Mouse (Mus musculus) right cerebral cortex, adult 18-20 months (tissue): ENCODE results near the gene Megf11.
A peak's percentile ranks its signal among the peaks of the same experiment; 100 is the strongest.
"Not testable (repeated sequence)": the region's sequence is repeated elsewhere in the genome, so short reads cannot be mapped to it uniquely, and the experiment has no call there.

ENCODE experiments used
- DNase-seq: peaks from one replicate; pipeline ENCODE4 v3.0.0; 2022; ENCODE audit warnings: mixed read lengths

The Megf11 gene

GRCm38 (mm10) chr9:64654723-64655122, 269.3 kb downstream of the Megf11 start:
- DNase-seq, result no peak

GRCm38 (mm10) chr9:64656613-64657012, 271.2 kb downstream of the Megf11 start:
- no peak for DNase-seq

- no peak for DNase-seq
These were observed 274.8 kb downstream of the Megf11 start for GRCm38 (mm10) chr9:64660222-64660621.

GRCm38 (mm10) chr9:64664612-64665011, 279.2 kb downstream of the Megf11 start:
- no peak for DNase-seq

GRCm38 (mm10) chr9:64666549-64666948, 281.1 kb downstream of the Megf11 start:
- DNase-seq, result no peak

GRCm38 (mm10) chr9:64667513-64667912, 282.1 kb downstream of the Megf11 start:
- DNase-seq, result no peak

- DNase-seq, result no peak
These were observed 282.6 kb downstream of the Megf11 start for GRCm38 (mm10) chr9:64668001-64668400.

- not testable (repeated sequence) for DNase-seq
These were observed 286.2 kb downstream of the Megf11 start for GRCm38 (mm10) chr9:64671341-64672319.

- DNase-seq, result no peak
These were observed 301.9 kb downstream of the Megf11 start for GRCm38 (mm10) chr9:64687122-64688014.

GRCm38 (mm10) chr9:64688015-64688394, 302.6 kb downstream of the Megf11 start:
- DNase-seq, result no peak

GRCm38 (mm10) chr9:64690771-64691170, 305.3 kb downstream of the Megf11 start:
- no peak for DNase-seq

- DNase-seq, result peak; percentile 28
These were observed 305.8 kb downstream of the Megf11 start for GRCm38 (mm10) chr9:64691176-64691575.

- DNase-seq, result no peak
These were observed 307.7 kb downstream of the Megf11 start for GRCm38 (mm10) chr9:64693094-64693493.

GRCm38 (mm10) chr9:64695266-64695665, 309.8 kb downstream of the Megf11 start:
- DNase-seq, result no peak

GRCm38 (mm10) chr9:64696404-64696803, 311.0 kb downstream of the Megf11 start:
- DNase-seq, result no peak

- DNase-seq, result no peak
These were observed 311.6 kb downstream of the Megf11 start for GRCm38 (mm10) chr9:64697006-64697405.

GRCm38 (mm10) chr9:64697677-64698076, 312.3 kb downstream of the Megf11 start:
- DNase-seq, result no peak

- DNase-seq, result no peak
These were observed 313.2 kb downstream of the Megf11 start for GRCm38 (mm10) chr9:64698586-64698985.

GRCm38 (mm10) chr9:64700451-64701311, 315.3 kb downstream of the Megf11 start:
- DNase-seq, result no peak

GRCm38 (mm10) chr9:64701651-64702050, 316.2 kb downstream of the Megf11 start:
- peak; percentile 50 for DNase-seq

GRCm38 (mm10) chr9:64702391-64702790, 317.0 kb downstream of the Megf11 start:
- DNase-seq, result no peak

GRCm38 (mm10) chr9:64702937-64703336, 317.5 kb downstream of the Megf11 start:
- DNase-seq, result peak; percentile 57
